Mouse (Mus musculus) adrenal gland, postnatal 36 days (tissue): ENCODE results near the gene Ipo13. TPM values are rescaled to one million over a fixed set of nuclear protein-coding genes. Genes with fewer than 3 reads are reported as not detected.

Source experiments
- DNase-seq, 2 experiments: peaks; one replicate each; pipeline ENCODE4 v3.0.0; 2021; ENCODE audit warnings: mixed read lengths in 1 of 2
- long read RNA-seq, 2 experiments: library from polyadenylated mRNA; stranded (forward); transcript quantifications; one replicate each; pipeline ENCODE4 v2.0.0; 2021; ENCODE audit warnings: borderline sequencing depth in 2 of 2
- total RNA-seq, 2 experiments: library from RNA; stranded (reverse); gene quantifications; 2 replicates each; pipeline ENCODE4 v1.2.3; 2021

The Ipo13 gene
- total RNA-seq, result 10 to 100 TPM; 41.1 to 45.9 TPM
- long read RNA-seq, experiment 1, transcript Ipo13-201 (20 exons, 3,595 nt), result major isoform, 7 of 17 reads
- long read RNA-seq, experiment 1, partial matches to known transcripts, result 6 of 17 reads
- long read RNA-seq, experiment 1, other reads (novel, unspliced or antisense), result 1 of 17 reads
- long read RNA-seq, experiment 2, transcript Ipo13-201 (20 exons, 3,595 nt), result major isoform, 5 of 12 reads
- long read RNA-seq, experiment 2, partial matches to known transcripts, result 5 of 12 reads
- long read RNA-seq, experiment 2, other reads (novel, unspliced or antisense), result 2 of 12 reads

DNA sequence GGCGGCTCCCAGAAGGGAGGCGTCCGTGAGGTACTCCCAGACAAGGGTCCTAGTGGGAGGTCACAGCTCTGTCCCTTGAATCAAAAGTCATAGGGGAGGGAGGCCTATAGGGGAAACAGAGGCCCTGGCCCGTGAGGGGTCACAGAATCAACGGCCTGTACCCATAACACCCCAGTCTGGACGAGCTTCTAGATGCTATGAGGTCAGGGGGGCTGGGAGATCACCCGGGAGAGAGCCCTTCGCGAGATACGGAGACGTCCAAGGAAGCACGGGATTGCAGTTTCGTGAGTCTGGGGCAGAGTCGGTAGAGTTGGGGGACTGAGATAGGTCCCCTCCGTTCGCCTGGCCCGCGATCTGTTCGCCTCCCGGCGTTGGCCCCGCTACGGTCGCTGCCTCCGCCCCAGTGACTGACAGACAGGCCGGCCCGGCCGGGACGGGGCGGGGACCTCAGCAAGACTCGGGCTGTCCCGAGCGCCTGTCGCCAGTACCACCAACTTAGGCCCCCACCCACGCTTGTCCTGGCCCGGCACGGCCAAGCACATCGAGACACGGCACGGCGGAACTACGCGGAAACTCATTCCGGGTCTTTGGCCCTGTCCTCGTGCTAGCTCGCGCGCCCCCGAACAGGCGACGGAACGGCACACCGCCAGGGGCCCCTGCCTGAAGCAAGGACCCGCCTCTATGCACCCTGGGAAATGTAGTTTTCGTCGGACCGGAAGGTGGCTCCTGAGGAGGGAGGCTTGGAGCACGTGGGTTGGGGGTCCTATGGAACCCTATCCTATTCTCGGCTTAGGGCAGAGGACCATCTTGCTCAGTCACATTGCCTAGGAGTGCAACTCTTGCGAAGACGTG is at the start of gene Ipo13:
Gene Ipo13, minus strand, starts transcription at position 409 of the 852 bp plus-strand sequence.
- DNase-seq, result peak; percentile 94 to 95

DNA sequence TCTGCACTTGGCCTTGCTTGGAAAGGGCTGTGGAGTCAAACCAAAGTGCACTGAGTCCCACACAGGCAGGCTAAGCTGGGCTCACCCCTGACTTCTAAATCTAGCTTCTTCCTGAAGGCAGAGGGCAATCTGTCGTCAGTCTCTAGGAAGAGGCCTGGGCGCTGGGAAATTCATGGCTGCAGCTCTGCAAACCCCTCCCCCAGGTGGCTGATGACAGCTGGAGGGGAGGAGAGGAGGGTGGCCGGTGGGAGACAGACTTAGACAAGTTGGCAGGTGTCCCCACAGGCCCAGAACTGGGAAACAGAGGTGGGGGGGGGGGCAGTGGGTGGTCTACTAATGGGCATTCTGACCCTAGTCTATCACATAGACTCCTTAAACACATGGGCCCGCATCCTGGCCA is 42.7 kb upstream of the Ipo13 start:
- DNase-seq, result no peak

DNA sequence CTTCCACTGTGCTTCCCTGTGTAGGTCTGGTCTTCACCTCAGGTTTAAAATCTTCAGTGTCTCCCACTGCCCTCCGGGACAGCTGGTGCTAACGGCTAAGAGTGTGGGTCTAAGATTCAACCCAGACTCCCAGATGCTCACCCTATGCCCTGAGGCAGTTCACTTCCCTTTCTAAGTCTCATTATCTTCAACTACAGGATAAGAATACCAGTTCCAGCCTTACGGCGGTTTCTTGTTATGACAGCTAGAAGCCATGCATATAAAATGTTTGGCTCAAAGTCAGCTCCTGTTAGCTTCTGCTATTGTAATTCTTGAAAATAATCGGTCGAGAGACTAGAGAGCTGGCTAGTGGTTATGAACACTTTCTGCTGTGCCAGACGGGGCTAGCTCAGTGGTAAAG is 32.7 kb upstream of the Ipo13 start:
- no peak for DNase-seq

DNA sequence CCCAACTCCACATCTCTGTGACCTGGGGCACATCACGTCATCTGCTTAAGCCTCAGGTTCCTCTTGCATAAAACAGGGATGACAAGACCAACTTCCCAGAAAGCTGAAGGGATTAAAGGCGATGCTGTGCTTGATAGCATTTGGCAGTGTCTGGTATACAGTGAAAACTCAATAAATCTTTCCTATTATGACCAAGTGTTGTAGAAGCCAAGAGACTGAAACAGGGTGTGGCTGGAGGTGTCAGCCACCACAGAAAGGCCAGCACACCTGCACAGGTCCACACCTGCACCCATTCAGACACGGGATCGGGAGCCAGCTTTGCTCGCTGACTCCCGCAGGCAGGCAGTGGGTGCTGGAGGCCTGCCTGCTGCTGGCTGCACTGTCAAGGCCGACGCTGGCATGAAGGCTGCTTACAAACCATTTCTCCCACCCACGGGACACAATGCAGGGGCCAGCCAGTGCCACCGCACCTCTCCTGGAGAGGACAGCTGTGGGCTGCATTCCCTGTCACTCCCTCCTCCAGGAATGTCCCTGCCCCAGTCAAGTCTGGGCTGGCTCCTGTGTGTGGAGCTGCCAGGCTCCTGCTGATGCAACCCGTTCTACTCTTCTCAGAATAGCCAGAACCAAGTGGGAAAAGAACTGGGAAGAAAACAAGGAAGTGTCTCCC is 32.0 kb upstream of the Ipo13 start:
- peak; percentile 69 to 73 for DNase-seq

DNA sequence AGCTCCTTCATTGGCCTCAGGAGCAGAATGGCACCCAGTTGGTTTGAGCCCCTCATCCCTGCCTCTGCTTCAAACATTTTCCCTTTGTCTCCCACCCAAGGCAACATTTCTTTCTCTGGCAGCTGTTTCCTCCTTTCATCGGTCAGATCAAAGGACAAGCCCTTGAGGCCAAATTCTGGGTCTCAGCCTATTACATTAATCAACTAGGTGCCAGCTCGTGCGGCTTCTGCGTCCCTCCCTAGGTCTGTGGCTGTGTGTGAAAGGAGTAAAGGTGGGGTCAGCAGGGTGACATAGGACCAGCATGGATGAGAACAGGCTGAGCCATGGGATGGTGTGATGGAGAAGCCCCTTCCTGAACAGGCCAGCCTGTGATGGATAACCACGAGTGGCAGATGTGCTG is 28.5 kb upstream of the Ipo13 start:
- no peak for DNase-seq

DNA sequence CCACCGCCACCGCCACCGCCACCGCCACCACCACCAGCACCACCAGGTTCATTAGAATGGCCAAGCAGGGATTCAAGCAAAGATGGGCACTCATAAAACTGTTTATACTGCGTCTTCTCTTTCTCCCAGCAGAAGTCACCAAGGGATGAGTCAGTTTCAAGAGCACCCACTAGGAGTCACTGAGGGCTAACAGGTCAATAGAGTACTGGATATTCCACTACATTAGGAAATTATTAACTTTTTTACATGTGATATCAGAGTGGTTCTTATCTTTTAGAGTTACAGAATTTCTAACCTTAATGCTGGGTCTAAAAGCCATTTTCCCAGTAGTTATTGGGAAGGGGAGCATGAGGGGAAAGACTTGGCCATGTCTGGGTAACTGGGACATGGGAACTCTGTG is 22.2 kb upstream of the Ipo13 start:
- no peak for DNase-seq

DNA sequence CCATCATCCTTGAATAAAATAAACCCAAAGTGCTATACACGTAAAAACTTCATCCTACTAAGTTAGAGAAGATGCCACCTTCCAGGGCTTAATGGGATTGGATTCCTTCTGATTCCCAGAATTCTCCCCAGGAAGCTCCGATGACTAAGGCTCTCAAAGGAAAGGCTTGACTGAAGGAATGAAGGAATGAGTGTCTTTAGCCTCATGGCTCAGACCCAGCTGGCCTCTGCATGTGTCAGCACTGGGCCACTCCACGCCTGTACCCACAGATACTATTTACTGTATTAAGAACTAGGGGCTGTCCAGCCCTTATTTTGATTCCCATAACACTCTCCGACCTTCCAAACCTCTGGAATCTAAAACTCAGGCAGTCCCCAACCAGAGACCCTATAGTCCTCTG is 19.3 kb upstream of the Ipo13 start:
- DNase-seq, result no peak

DNA sequence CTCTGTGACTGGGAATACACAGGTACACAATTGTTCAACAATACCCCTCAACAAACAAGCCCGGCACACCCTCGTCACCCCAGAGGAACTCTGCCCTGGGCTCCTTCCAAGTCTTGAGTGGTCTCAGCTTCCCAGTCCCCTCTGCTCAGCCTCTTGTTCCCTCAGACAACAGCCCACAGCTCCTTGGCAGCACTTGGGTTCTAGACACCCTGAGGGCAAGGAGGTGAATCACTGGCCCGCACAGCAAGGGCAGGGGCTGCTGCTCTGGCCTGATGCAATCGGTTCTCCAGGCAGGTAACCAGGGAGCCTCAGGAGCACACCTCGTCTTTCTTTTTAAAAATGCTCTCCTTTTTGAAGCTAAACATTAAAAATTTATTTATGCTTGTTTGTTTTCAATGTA is 18.4 kb upstream of the Ipo13 start:
- no peak for DNase-seq

DNA sequence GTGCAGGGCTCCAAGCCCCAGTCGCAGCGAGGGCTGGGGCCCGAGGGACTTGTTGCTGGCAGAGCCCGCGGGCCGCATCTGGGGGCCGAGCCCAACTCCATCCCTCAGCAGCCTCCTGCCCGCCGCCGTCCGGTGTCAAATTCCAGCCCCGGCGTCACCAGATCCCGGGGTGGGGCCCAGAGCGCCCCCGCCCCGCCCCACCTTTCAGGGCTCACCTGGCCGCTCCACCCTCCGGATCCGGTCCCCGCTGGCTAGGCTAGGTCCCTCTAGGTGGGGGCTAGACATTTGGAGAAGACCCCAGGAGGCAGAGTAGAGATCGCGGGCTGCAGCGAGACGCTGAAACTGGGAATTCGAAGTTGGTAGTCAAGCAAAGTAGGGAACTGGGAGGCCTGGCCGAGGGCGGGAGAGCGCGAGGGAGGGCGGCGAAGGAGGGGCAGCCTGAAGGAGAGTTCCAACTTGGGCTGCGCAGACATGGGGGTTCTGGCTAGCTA is 14.6 kb upstream of the Ipo13 start, which contains the start of gene Artn:
Gene Artn, minus strand, starts transcription at position 373 of the 491 bp plus-strand sequence.
- peak; percentile 20 to 46 for DNase-seq

DNA sequence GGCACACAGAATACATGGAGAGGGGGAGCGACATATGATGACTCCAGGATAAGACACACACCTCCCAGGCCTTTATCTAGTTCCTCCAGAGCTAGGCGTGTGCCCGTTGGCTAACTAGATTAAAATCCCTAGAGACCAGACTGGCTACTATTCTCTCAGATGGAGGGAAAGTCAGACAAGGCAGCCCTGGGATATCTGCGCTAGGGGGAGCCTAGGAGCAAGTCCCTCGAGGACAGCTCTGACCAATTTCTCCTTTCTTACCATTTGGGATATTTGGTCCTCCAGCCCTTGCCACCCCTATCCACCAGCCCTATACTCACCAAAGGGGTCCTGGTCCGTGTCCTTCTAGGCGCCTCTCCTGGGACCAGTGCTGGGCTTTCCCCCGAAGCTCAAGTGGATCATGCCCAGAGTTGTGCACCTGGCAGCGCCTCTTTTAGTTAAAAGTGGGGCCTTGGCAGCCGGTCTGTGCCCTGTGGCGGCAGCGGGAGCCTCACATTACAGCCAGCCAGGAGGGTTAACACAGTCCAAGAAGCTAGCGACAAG is 14.0 kb upstream of the Ipo13 start:
- DNase-seq, result peak; percentile 65 to 77

DNA sequence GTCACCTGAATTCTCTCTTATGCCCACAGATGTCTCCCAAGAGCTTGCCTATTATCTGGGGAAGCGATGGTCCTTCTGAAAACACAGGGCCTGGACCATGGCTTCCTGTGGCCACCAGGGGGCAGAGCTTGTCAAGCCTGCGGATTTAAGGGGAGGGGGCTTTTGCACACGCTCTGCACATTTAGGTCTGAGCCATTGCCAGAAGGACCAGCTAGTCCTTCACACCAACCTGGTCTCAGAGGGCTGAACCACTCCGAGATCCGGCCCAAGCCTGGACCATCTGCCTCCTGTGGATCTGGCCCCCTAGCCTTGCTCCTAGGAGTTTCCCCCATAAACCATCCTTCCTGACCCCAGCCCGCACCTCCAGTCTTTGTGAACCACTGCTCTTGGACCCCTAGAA is 13.4 kb upstream of the Ipo13 start:
- no peak for DNase-seq

DNA sequence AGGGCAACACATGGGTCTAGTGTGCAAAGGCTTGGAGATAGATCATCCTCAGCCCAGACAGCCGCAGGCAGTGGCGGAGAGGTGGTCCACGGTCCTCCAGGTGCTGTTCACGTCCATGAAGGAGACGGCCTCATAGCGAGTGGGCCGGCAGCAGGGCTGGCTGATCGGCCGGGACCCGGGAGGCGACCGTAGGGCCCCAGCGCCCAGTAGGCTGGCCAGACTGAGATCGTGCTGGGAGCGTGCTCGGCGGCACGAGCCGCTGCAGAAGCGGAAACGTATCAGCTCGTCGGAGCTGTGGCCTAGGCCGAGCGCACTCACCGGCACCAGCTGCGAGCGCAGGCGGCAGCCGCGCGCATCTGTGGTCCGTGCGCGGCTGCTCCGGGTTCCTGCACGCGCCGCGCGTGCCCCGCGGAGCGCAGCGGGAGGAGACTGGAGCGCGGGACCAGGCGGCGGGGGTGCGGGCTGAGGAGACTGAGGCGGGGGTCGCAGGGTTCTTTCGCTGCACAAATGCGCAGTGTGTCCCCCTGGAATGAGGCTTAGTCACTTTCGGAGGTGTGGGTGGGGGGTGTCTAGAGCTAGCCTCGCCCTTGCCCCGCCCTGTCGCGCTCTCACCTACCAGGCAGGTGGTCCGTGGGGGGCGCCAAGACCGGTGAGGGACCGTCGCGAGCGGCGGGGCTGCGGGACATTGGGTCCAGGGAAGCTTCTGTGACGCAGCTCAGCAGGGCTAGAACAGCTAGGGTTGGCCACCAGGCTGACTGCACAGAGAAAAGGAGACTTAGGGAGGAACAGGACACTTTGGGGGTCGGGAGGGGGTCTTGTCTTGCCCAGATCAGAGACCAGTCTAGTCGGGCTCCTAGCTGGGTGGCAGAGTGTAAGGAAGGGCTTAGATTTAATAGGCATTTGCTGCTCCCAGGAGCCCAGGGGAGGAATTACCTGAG is 12.0 kb upstream of the Ipo13 start:
- peak; percentile 36 to 58 for DNase-seq

DNA sequence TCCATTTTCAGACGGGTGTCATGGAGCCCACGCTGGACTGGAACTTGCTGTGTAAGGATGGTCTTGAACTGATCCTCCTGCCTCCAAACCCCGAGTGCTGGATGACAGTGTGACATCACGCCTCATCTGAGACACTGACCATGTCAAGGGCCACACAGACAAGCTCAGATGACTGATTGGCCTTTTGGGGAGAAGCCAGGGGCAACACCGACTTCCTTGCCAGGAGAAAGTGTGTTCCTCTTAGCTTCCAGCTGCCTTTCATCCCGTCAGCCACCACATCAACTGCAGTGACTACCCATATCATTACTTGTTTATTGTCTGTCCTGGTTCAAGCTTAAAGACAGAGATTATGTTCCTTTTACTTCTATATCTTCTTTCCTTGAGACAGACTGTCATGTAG is 10.1 kb upstream of the Ipo13 start:
- DNase-seq, result no peak

DNA sequence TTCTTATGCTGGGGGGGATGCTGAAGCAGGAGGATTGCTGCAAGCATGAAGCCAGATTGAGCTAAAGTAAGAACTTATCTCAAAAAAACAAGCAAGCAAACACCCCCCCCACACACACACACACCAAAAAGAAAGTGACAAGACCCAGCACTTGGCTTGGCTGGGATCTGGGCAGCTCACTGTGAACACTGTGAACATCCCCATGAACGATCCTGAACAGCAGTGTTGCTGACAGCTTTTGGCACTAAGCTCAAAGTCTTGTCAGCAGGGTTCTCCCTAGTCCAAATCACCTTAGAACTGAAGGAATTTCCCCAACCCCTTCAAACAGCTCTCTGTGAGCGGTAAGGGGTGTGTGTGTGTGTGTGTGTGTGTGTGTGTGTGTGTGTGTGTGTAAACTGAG is 8.7 kb upstream of the Ipo13 start:
- DNase-seq, result no peak

DNA sequence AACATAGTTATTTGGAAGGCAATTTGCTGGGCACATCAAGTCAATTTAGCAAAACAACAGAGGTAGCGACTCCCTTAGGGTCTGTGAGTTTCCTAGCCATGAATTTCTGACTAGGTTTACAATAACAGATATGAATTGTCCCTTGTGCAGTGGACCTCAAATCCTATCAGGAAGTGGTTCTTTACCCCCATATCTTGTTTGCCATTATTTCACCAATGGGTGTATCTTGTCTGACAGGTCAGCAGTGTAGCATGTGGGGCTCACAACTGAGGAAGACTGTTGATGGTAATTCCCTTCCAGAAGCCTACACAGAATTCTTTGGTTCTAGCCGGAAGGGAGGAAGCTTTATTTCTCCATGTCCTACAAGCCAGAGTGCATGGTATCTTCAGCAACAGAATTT is 6.6 kb upstream of the Ipo13 start:
- DNase-seq, result no peak

DNA sequence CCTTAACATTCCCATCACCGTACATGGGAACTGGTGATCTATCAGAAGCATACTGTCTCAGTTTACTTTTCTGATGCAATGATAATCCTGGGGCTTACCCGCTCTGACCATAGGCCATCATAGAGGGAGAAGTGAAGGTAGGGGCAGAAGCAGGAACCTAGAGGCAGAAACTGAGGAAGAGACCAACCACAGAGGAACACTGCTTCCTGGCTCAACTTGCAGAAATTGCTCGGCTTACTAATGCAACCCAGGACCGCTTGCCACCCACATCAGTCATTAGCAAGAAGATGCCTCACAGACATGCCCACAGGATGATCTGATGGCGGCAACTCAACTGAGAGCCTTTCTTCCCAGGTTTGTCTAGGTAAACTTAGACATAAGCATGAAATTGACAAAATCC is 4.0 kb upstream of the Ipo13 start:
- no peak for DNase-seq

DNA sequence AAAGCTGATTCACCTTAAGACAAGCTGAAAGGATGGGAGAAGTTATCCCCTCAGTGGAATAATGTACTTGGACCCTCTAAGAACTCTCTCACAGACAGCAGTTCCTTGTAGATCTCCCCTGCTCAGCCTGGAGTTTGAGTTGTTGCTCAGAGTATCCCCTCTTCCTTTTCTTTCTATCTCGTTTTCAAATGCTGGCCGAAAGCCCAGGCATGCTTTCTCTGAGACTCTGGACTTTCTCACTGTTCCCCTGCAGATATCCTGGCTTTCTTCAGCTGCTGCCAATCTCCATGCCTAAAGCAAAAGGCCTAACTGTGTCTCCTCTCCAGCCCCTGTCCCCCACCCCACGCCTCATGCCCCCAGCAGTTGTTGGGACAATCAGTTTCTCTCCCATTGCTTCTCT is 3.5 kb upstream of the Ipo13 start:
- no peak for DNase-seq

DNA sequence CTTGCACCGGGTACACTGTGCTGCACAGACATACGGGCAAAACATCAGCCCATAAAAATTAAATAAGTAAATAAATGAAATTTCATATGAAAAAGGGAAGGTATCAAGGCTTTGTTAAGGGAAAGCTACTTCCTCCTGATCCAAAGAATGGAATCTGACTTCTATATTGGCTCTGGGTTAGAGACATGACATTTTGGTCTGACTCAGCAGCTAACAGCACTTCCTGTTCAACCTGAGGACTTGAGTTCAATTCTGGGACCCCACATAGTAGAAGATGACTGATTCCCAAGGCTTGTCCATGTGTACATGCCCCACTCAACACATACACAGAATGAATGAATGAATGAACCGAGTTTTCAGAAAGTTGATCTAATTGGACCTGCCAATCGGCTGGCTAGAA is 3.0 kb upstream of the Ipo13 start:
- DNase-seq, result no peak

DNA sequence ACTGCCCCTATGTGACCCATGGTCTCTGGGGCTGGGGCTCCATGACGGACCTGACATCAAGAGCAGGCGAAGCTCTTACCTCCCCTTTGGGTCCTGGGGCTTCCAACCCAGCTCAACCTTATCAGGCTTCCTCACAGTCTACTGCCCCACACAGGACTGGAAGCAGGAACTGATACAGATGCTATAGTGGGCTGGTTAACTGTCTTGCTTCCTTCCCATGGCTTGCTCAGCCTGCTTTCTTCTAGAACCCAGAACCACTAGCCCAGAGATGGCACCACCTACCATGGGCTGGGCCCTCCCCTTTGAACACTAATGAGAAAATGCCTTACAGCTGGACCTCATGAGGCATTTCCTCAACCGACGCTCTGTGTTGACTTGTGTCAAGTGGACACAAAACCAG is 2.6 kb upstream of the Ipo13 start:
- DNase-seq, result no peak

DNA sequence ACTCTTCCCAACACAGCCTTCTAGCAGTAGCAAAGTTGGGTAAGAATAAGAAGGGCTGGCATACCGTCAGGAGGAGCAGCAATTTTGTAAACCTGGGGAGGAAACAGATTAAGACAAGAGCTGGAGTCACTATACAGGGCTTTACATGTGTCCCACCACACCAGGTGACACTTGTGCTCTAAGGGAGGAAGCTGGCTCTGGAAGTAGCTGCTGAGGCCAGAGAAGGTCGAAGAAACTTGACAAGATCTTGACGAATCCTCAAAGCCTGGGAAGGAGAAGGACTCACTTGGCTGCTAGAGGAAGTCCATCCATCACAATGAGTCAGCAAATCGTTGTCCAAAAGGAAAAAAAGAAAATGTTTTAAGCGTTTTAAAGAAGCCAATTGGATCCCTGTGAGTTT is 1.6 kb upstream of the Ipo13 start:
- no peak for DNase-seq

DNA sequence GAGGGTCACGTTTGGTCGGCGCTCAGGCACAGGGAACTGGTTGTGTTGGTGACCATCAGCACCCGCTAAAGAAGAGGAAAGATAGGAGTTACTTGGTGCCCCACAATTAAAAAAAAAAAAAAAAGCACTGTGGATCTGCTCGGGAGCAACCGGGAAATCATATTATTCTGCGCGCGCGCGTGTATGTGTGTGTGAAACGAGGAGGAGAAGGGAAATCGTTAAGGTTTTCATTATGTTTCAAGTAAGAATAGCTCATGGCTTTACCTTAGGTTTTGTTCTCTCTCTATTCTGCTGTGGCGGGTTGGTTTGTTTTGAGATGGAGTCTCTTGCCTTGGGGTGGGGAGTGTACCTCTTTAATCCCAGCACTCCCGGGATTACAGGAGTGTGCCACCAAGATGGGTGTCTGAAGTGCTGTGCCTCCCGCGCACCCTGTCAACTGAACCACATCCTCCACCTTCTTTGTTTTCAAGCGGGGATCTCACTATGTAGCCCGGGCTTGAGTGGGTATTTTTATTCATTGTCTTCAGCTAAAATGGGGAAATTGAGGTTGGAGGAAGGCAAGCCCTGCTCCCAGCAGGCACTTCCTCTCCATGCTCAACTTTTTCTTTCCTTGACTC is 798 bp upstream of the Ipo13 start:
- peak; percentile 16 to 17 for DNase-seq
